Mouse (Mus musculus) T-cell, adult 66 days (primary cell): Measurements from ENCODE around the gene Gm8356. TPM values are rescaled to one million over a fixed set of nuclear protein-coding genes. Genes with fewer than 3 reads are reported as not detected.

ENCODE experiments used
- total RNA-seq, 2 experiments: library from RNA; stranded (reverse); gene quantifications; 3 replicates in 1 of 2; 4 replicates in 1 of 2; pipeline ENCODE4 v1.2.4; 2023

The Gm8356 gene
- total RNA-seq = not detected

GRCm38 (mm10) chr14:6537190-6537589, at the start of gene Gm8356:
TSS of gene Gm8356 (minus strand) at chr14:6537290.

Other genes starting within 250 kb of the Gm8356 start
- gene Gm21103, start 232.4 kb downstream of the Gm8356 start, total RNA-seq = not detected
- gene Gm3618, start 193.6 kb downstream of the Gm8356 start, total RNA-seq = not detected
- gene Gm16440, start 147.0 kb downstream of the Gm8356 start, total RNA-seq = not detected
- 1 to 10 TPM; 1.2 to 1.7 TPM for gene Gm3591, start 124.8 kb downstream of the Gm8356 start, total RNA-seq
- not detected for gene Gm3594, start 92.7 kb downstream of the Gm8356 start, total RNA-seq
- not detected for gene Gm3629, start 53.3 kb upstream of the Gm8356 start, total RNA-seq
- gene Gm3460, start 85.1 kb upstream of the Gm8356 start, total RNA-seq = not detected
- not detected for gene Gm10251, start 146.9 kb upstream of the Gm8356 start, total RNA-seq
- gene Gm8050, start 183.0 kb upstream of the Gm8356 start, total RNA-seq = not detected
- 1 to 10 TPM; 2.9 to 3.1 TPM for gene Gm3636, start 205.0 kb upstream of the Gm8356 start, total RNA-seq
- gene Gm8362, start 237.1 kb upstream of the Gm8356 start, total RNA-seq = not detected